Mouse (Mus musculus): Measurements from ENCODE around the gene Gpr87.

Gpr87 gene

GRCm38 (mm10) chr3:59194938-59195337 is at the start of gene Gpr87:
Gene Gpr87, minus strand, starts transcription at chr3:59195104.
- no peak for DNase-seq (ENCODE audit: low spot score in 2 of 2)

- DNase-seq (ENCODE audit: low spot score in 2 of 2), result peak; percentile 38 to 48
Observed at GRCm38 (mm10) chr3:59243384-59243783, 48.5 kb upstream of the Gpr87 start.

- no peak for DNase-seq (ENCODE audit: low spot score in 2 of 2)
Observed at GRCm38 (mm10) chr3:59234878-59235277, 40.0 kb upstream of the Gpr87 start.

GRCm38 (mm10) chr3:59230912-59231311 is 36.0 kb upstream of the Gpr87 start:
- DNase-seq (ENCODE audit: low spot score in 2 of 2), result no peak

- no peak for DNase-seq (ENCODE audit: low spot score in 2 of 2)
Observed at GRCm38 (mm10) chr3:59228730-59229551, 34.0 kb upstream of the Gpr87 start.

- no peak for DNase-seq (ENCODE audit: low spot score in 2 of 2)
Observed at GRCm38 (mm10) chr3:59227696-59228095, 32.8 kb upstream of the Gpr87 start.

- DNase-seq (ENCODE audit: low spot score in 2 of 2), result no peak
Observed at GRCm38 (mm10) chr3:59225411-59225810, 30.5 kb upstream of the Gpr87 start.

GRCm38 (mm10) chr3:59222303-59222702 is 27.4 kb upstream of the Gpr87 start:
- no peak for DNase-seq (ENCODE audit: low spot score in 2 of 2)

GRCm38 (mm10) chr3:59219326-59219725 is 24.4 kb upstream of the Gpr87 start:
- DNase-seq (ENCODE audit: low spot score in 2 of 2), result no peak

- DNase-seq (ENCODE audit: low spot score in 2 of 2), result no peak
Observed at GRCm38 (mm10) chr3:59217211-59217610, 22.3 kb upstream of the Gpr87 start.

GRCm38 (mm10) chr3:59212404-59212803 is 17.5 kb upstream of the Gpr87 start:
- DNase-seq (ENCODE audit: low spot score in 2 of 2), result no peak

- DNase-seq (ENCODE audit: low spot score in 2 of 2), result no peak
Observed at GRCm38 (mm10) chr3:59211784-59212183, 16.9 kb upstream of the Gpr87 start.

GRCm38 (mm10) chr3:59210727-59211126 is 15.8 kb upstream of the Gpr87 start, which contains the start of gene P2ry13:
Gene P2ry13, minus strand, starts transcription at chr3:59210882.
- no peak for DNase-seq (ENCODE audit: low spot score in 2 of 2)

- no peak for DNase-seq (ENCODE audit: low spot score in 2 of 2)
Observed at GRCm38 (mm10) chr3:59210089-59210488, 15.2 kb upstream of the Gpr87 start.

GRCm38 (mm10) chr3:59208650-59209548 is 14.0 kb upstream of the Gpr87 start:
- no peak for DNase-seq (ENCODE audit: low spot score in 2 of 2)

GRCm38 (mm10) chr3:59205941-59206340 is 11.0 kb upstream of the Gpr87 start:
- no peak for DNase-seq (ENCODE audit: low spot score in 2 of 2)

GRCm38 (mm10) chr3:59204719-59205503 is 10.0 kb upstream of the Gpr87 start:
- DNase-seq (ENCODE audit: low spot score in 2 of 2), result no peak

GRCm38 (mm10) chr3:59203802-59204520 is 9.1 kb upstream of the Gpr87 start:
- DNase-seq (ENCODE audit: low spot score in 2 of 2), result no peak

- no peak for DNase-seq (ENCODE audit: low spot score in 2 of 2)
Observed at GRCm38 (mm10) chr3:59197329-59197948, 2.5 kb upstream of the Gpr87 start.

- no peak for DNase-seq (ENCODE audit: low spot score in 2 of 2)
Observed at GRCm38 (mm10) chr3:59194099-59194498, 805 bp downstream of the Gpr87 start.

- no peak for DNase-seq (ENCODE audit: low spot score in 2 of 2)
Observed at GRCm38 (mm10) chr3:59191674-59192073, 3.2 kb downstream of the Gpr87 start.

All from frontal cortex, postnatal 10 days (tissue).